Mouse (Mus musculus) heart, embryonic 11.5 days (tissue): Measurements from ENCODE around the gene Spg21. TPM values are rescaled to one million over a fixed set of nuclear protein-coding genes. Genes with fewer than 3 reads are reported as not detected.

Source experiments
- ATAC-seq: fragments of 200-750 bp; cut with Nextera tagmentation; replicated peaks from 2 replicates; pipeline ENCODE4 v1.8.0; 2017; ENCODE audit warnings: moderate library complexity; ENCODE audit not compliant: insufficient number of reproducible peaks, low FRiP score, low TSS enrichment
- H3K27ac ChIP-seq: fragments of 300-500 bp; sonication (generic); 2 replicates; pipeline ENCODE4 v1.5.1; 2014; ENCODE audit warnings: mild to moderate bottlenecking, low read depth, low read length
- H3K27me3 ChIP-seq: fragments of 300-500 bp; sonication (generic); 2 replicates; pipeline ENCODE4 v1.6.1; 2014; ENCODE audit warnings: mild to moderate bottlenecking, low read length, mixed read lengths; ENCODE audit not compliant: control insufficient read depth, insufficient read depth
- H3K36me3 ChIP-seq: fragments of 300-500 bp; sonication (generic); 2 replicates; pipeline ENCODE4 v1.6.1; 2014; ENCODE audit warnings: mild to moderate bottlenecking, low read length, moderate library complexity, mixed read lengths; ENCODE audit not compliant: control insufficient read depth, insufficient read depth
- H3K4me1 ChIP-seq: fragments of 300-500 bp; sonication (generic); 2 replicates; pipeline ENCODE4 v1.6.1; 2014; ENCODE audit warnings: low read length; ENCODE audit not compliant: control insufficient read depth, insufficient read depth
- H3K4me2 ChIP-seq: fragments of 300-500 bp; sonication (generic); 2 replicates; pipeline ENCODE4 v1.6.1; 2014; ENCODE audit warnings: mild to moderate bottlenecking, moderate library complexity
- H3K4me3 ChIP-seq: fragments of 300-500 bp; sonication (generic); 2 replicates; pipeline ENCODE4 v1.5.1; 2014; ENCODE audit warnings: low read depth, low read length
- H3K9ac ChIP-seq: fragments of 300-500 bp; sonication (generic); 2 replicates; pipeline ENCODE4 v1.6.1; 2014; ENCODE audit warnings: mild to moderate bottlenecking, low read depth, low read length, moderate library complexity
- H3K9me3 ChIP-seq: fragments of 300-500 bp; sonication (generic); replicated peaks from 2 replicates; pipeline ENCODE4 v1.6.1; 2016; ENCODE audit warnings: low read length; ENCODE audit not compliant: control insufficient read depth
- whole genome bisulfite sequencing: fragments of 180-500 bp; shearing (Covaris S2); extraction: QIAGEN DNeasy Blood & Tissue Kit; methylation state at CpG from one replicate; pipeline ENCODE4 v1.1.7; 2014; ENCODE audit not compliant: insufficient replicate concordance; 5-methylcytosine and 5-hydroxymethylcytosine counted together
- polyA plus RNA-seq: library from polyadenylated mRNA; unstranded; fragments of >200 nt; fragmentation: Nextera tagmentation; extraction: Ambion mirVana; gene quantifications from 2 replicates; pipeline ENCODE4 v1.2.1, GENCODE M21; 2014

Spg21 gene
- polyA plus RNA-seq, 1 experiment from 2014 or later, result 62.6 TPM

DNA sequence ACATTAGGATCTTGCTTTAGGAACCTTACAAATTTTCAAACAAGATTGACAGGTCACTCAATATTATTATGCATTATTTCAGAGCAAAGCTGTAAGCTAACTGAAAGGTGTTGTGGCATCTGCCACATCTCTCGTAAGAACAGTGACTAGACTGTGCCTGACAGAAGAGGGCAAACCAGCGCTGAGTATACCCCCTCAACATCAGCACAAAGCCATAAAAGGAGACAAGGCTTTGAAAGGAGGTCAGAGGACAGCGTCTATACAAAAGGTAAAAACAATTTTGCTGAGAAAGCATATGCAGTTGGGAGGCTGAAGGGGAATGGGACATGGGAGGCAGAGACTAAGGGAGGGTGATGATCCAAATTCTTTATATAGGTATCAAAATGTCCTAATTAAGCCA lies 549 bp upstream of the Spg21 start:
- peak overlapping the region; percentile 87 for H3K4me3 ChIP-seq
- peak overlapping the region; percentile 84 for H3K9ac ChIP-seq
- H3K9me3 ChIP-seq, result no peaks in the 10 kb centered on the region
- 54% methylated on average over 3 of the region's 3 CpGs for WGBS
- H3K27ac ChIP-seq, result peak overlapping the region; percentile 66; the same call in 1 of the 2 replicates
- H3K27me3 ChIP-seq, result no peaks in the 10 kb centered on the region
- ATAC-seq, result no peak
- peaks cover 14% of the 10 kb centered on the region for H3K4me1 ChIP-seq
- H3K36me3 ChIP-seq, result no peaks in the 10 kb centered on the region
- H3K4me2 ChIP-seq, result peak overlapping the region; percentile 78

DNA sequence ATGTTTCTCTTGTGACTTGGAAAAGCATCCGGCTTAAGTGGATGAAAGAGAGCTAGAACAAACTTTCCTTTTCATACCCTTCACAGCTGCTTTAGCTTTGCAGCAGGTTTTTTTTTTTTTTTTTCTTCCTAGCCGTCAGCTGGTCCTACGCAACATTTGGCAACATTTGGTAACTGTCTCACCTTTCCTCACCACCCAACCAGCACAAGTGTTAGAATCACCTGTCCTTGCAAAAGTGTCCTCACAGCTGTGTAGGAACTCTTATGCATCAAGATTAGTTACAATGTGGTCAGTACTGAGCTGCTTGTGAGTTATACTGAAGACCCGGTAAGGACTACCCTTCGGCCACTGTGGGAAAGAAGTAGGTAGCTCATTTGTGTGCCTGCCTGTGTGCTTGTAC lies 1.8 kb downstream of the Spg21 start:
- Histone ChIP-seq H3K4me1 (peaks cover 14% of the 10 kb centered on the region), H3K9ac (no peak overlapping the region), H3K36me3 (peaks cover 4% of the 10 kb centered on the region; the same call in 1 of the 2 replicates), H3K4me3 (no peak overlapping the region), H3K4me2 (peak overlapping the region; percentile 6; the same call in 1 of the 2 replicates), H3K9me3 (no peaks in the 10 kb centered on the region), H3K27ac (no peak overlapping the region), H3K27me3 (no peaks in the 10 kb centered on the region)
- no peak for ATAC-seq
- 65% methylated on average over 5 of the region's 5 CpGs for WGBS

DNA sequence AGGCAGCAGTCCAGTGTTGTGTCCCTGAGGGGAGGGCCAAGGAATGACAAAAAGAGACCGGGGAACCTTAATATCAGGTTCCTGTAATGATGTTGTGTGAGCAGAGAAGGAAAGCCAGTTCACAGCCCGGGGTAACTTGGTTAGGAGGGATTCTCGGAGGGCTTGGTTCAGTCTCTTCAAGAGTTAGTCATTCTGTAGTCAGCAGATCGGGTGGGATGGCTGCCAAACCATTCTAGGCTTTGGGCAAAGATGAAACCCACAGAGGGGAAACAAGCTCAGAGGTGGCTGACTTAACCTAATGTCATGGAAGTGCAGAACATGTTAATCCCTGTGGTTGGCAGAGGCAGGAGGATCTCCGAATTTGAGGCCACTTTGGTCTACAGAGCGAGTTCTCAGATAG lies 3.4 kb downstream of the Spg21 start:
- 87% methylated on average over 6 of the region's 6 CpGs for WGBS
- Histone ChIP-seq H3K4me1 (peaks cover 14% of the 10 kb centered on the region), H3K9me3 (no peaks in the 10 kb centered on the region), H3K4me2 (no peak overlapping the region), H3K36me3 (peaks cover 4% of the 10 kb centered on the region; the same call in 1 of the 2 replicates), H3K27me3 (no peaks in the 10 kb centered on the region), H3K4me3 (no peak overlapping the region), H3K9ac (no peak overlapping the region), H3K27ac (no peak overlapping the region)
- no peak for ATAC-seq

DNA sequence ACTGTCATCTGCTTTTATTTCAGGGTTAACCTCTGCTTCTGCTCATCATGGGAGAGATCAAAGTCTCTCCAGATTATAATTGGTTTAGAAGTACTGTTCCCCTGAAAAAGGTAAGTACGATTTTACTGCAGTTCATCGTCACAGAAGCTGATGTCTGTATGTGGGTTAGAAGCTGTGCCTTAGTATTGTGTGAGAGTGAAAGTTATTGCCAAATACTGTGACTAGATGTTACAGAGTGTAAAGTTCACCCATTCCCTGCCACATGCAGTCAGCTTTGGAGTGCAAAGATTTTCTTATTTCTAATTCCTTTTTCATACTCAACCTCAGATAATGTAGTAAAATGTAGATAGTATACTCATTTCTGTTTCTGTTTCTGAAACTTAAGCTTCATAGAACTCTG lies 4.5 kb downstream of the Spg21 start:
- H3K27ac ChIP-seq, result no peak overlapping the region
- 91% methylated on average over 2 of the region's 2 CpGs for WGBS
- H3K4me1 ChIP-seq, result peaks cover 13% of the 10 kb centered on the region
- no peaks in the 10 kb centered on the region for H3K27me3 ChIP-seq
- no peak overlapping the region for H3K9ac ChIP-seq
- no peak overlapping the region for H3K4me2 ChIP-seq
- H3K36me3 ChIP-seq, result peaks cover 4% of the 10 kb centered on the region
- no peaks in the 10 kb centered on the region for H3K9me3 ChIP-seq
- ATAC-seq, result no peak
- H3K4me3 ChIP-seq, result no peak overlapping the region

DNA sequence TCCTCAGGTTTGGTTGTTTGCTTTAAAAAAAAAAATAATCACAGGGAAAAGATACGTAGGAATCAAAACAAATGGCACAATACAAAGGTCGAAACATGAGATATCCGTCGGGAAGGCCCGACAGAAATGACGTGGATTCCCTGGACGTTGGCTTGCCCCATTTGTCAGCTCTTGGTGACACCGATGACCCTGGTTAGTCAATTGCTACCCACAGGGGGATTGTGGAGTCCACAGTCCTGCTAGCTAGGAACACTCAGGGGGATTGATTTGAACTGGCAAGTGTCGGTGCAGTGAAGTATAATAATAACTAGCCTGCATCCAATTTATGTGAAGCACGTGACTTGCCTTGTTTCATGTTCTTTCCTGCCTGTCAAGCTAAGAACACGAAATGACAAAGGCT lies 6.9 kb downstream of the Spg21 start:
- H3K36me3 ChIP-seq, result peaks cover 7% of the 10 kb centered on the region
- H3K27me3 ChIP-seq, result no peaks in the 10 kb centered on the region
- ATAC-seq, result no peak
- 64% methylated on average over 11 of the region's 11 CpGs for WGBS
- H3K9me3 ChIP-seq, result no peaks in the 10 kb centered on the region
- H3K27ac ChIP-seq, result no peak overlapping the region
- H3K4me1 ChIP-seq, result peaks cover under 1% of the 10 kb centered on the region; the same call in 1 of the 2 replicates
- no peak overlapping the region for H3K4me3 ChIP-seq
- H3K9ac ChIP-seq, result no peak overlapping the region
- no peak overlapping the region for H3K4me2 ChIP-seq

DNA sequence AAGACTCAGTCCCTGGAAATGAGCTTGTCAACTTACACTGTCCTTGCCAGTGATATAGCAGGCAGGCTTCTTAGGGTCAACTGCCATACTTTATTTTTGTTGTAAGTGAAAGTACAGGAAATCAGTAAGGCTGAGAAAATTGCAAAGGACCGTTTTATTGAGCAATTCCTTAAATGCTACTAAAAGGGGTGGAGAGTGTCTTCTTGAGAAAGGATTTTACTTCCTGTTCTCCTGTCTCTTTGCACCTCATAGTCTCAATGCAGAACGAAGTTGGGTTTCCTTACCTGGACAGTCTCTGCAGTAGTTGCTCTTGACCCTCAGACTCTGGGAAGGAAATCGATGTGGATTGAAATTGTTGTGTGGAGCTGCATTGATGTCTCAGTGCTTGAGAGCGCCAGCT lies 12.0 kb downstream of the Spg21 start:
- peaks cover 7% of the 10 kb centered on the region; the same call in 1 of the 2 replicates for H3K36me3 ChIP-seq
- H3K27me3 ChIP-seq, result no peaks in the 10 kb centered on the region

DNA sequence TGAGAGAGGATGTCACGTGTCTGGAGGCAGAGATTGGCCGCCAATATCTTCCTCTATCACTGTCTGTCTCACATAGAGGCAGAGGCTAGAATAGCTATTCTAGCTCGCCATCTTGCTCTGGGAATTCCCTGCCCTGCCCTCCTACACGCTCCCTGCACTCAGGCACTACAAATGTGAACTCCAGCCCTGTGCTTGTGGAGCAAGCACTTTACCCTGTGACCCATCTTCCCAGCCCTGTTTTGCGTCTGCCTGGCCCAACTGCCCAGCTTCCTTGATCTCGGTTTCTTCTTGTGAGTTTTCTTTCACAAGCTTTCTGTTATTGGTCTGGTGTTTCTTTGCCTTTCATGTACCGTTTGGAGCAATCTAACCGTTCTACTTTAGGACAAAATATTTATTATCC lies 18.4 kb downstream of the Spg21 start:
- H3K4me3 ChIP-seq, result no peak overlapping the region
- H3K36me3 ChIP-seq, result peaks cover 16% of the 10 kb centered on the region
- no peak overlapping the region for H3K4me2 ChIP-seq
- no peak for ATAC-seq
- H3K27me3 ChIP-seq, result no peaks in the 10 kb centered on the region
- WGBS, result 79% methylated on average over 8 of the region's 8 CpGs
- no peaks in the 10 kb centered on the region for H3K4me1 ChIP-seq
- no peak overlapping the region for H3K27ac ChIP-seq
- H3K9ac ChIP-seq, result no peak overlapping the region
- no peaks in the 10 kb centered on the region for H3K9me3 ChIP-seq

More for the DNA sequence above, 12.0 kb downstream of the Spg21 start:
- no peak for ATAC-seq
- Histone ChIP-seq H3K27ac (no peak overlapping the region), H3K4me1 (no peaks in the 10 kb centered on the region), H3K4me3 (no peak overlapping the region), H3K9ac (no peak overlapping the region), H3K4me2 (no peak overlapping the region), H3K9me3 (no peaks in the 10 kb centered on the region)
- WGBS, result 76% methylated on average over 4 of the region's 4 CpGs

DNA sequence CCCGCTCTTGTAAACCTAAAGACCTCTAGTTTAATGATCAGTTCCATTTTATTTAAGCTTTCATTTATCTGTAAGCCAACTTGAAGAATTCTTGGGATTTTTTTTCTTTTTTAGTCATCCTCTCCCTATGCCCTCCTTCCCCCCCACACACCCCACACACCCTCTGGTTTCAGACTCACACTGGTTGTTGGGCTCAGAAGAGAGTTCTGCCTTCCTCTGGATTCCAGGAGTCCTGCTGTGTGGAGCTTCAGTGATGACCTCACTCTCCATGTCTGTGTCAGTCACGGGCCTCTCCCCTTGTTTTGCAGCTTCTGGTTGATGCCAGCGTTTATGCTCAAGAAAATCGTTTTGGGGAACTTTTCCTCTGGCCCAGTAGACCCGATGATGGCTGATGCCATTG lies 19.3 kb downstream of the Spg21 start:
- 74% methylated on average over 5 of the region's 5 CpGs for WGBS
- no peak overlapping the region for H3K4me2 ChIP-seq

DNA sequence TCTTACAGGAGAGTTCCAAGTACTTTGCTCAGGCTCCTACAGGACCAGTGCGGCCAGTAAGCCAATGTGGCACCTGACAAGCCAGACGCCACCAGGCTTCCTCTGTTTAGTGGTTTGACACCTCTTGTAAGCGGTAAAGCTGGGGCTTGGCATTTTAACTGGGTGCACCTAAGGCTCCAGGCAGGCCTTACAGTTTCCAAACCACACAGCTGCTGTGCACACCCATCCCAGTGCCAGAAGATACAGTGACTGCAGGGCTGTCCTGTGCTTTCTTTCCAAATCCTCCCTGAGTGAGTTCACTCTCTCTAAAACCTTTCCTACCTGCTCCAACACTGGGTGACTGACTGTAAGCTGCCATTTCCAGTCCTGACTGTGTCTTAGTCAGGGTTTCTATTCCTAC lies 30.7 kb downstream of the Spg21 start:
- no peak overlapping the region for H3K4me2 ChIP-seq
- no peak for ATAC-seq
- no peaks in the 10 kb centered on the region for H3K4me1 ChIP-seq
- 77% methylated on average over 3 of the region's 3 CpGs for WGBS
- no peaks in the 10 kb centered on the region for H3K27me3 ChIP-seq
- H3K27ac ChIP-seq, result no peak overlapping the region
- H3K4me3 ChIP-seq, result no peak overlapping the region
- H3K36me3 ChIP-seq, result peaks cover 2% of the 10 kb centered on the region
- H3K9me3 ChIP-seq, result no peaks in the 10 kb centered on the region
- no peak overlapping the region for H3K9ac ChIP-seq

More for the DNA sequence above, 19.3 kb downstream of the Spg21 start:
- Histone ChIP-seq H3K9me3 (no peaks in the 10 kb centered on the region), H3K27ac (no peak overlapping the region), H3K9ac (no peak overlapping the region), H3K36me3 (peaks cover 23% of the 10 kb centered on the region), H3K4me1 (no peaks in the 10 kb centered on the region), H3K4me3 (no peak overlapping the region), H3K27me3 (no peaks in the 10 kb centered on the region)
- ATAC-seq, result no peak
